Mouse (Mus musculus): ENCODE data around the gene Usp5. TPM values are rescaled to one million over a fixed set of nuclear protein-coding genes. Genes with fewer than 3 reads are reported as not detected.

The Usp5 gene
- total and polyA plus RNA-seq, 2 experiments from 2014 or later: 189 to 222 TPM

- H3K4me1 ChIP-seq (ENCODE audit: insufficient read depth, low read length): peaks cover 19% of the 10 kb centered on the region
- H3K9ac ChIP-seq (replicated peaks; ENCODE audit: low read length): no peak overlapping the region
- no peaks in the 10 kb centered on the region for H3K9me3 ChIP-seq (ENCODE audit: low read length)
- DNase-seq (ENCODE audit: low spot score) (no peak), ATAC-seq (no peak)
- no peak overlapping the region for H3K27ac ChIP-seq
- no peaks in the 10 kb centered on the region; the same call in 1 of the 2 replicates for H3K36me3 ChIP-seq (ENCODE audit: insufficient read depth, low read length)
- no peak for TF ChIP-seq CTCF (IDR thresholded peaks at IDR 0.05; ENCODE audit: low read depth)
- WGBS: 86% methylated on average over 7 of the region's 7 CpGs
- H3K27me3 ChIP-seq (ENCODE audit: insufficient read depth, low read length): no peaks in the 10 kb centered on the region
- no peak overlapping the region for H3K4me3 ChIP-seq (ENCODE audit: low read length)
- H3K4me2 ChIP-seq (ENCODE audit: low read depth, low read length): no peak overlapping the region
These were observed 63.3 kb downstream of the Usp5 start for GRCm38 (mm10) chr6:124765951-124766350.

Other genes starting within 250 kb of the Usp5 start
- gene C1s2, start 193.4 kb downstream of the Usp5 start, total RNA-seq (2014; rRNA removed): not detected in 2 replicates
- gene C1s2, start 193.4 kb downstream of the Usp5 start, polyA plus RNA-seq (2015; fragmentation: Nextera tagmentation; extraction: Ambion mirVana): 0.13 and 0.18 TPM in 2 replicates
- 32.0 and 48.5 TPM in 2 replicates for gene Lpcat3, start 166.5 kb downstream of the Usp5 start, total RNA-seq (2014; rRNA removed)
- 49.5 and 53.3 TPM in 2 replicates for gene Lpcat3, start 166.5 kb downstream of the Usp5 start, polyA plus RNA-seq (2015; fragmentation: Nextera tagmentation; extraction: Ambion mirVana)
- 75.8 and 102 TPM in 2 replicates for gene Emg1, start 117.3 kb downstream of the Usp5 start, total RNA-seq (2014; rRNA removed)
- 100 and 102 TPM in 2 replicates for gene Emg1, start 117.3 kb downstream of the Usp5 start, polyA plus RNA-seq (2015; fragmentation: Nextera tagmentation; extraction: Ambion mirVana)
- gene Phb2, start 117.1 kb downstream of the Usp5 start, total RNA-seq (2014; rRNA removed): 218 and 223 TPM in 2 replicates
- 267 and 270 TPM in 2 replicates for gene Phb2, start 117.1 kb downstream of the Usp5 start, polyA plus RNA-seq (2015; fragmentation: Nextera tagmentation; extraction: Ambion mirVana)
- gene Ptpn6, start 90.8 kb downstream of the Usp5 start, total RNA-seq (2014; rRNA removed): 3.8 and 3.9 TPM in 2 replicates
- gene Ptpn6, start 90.8 kb downstream of the Usp5 start, polyA plus RNA-seq (2015; fragmentation: Nextera tagmentation; extraction: Ambion mirVana): 4.3 and 4.8 TPM in 2 replicates
- gene Grcc10, start 88.1 kb downstream of the Usp5 start, total RNA-seq (2014; rRNA removed): 212 and 236 TPM in 2 replicates
- 643 and 649 TPM in 2 replicates for gene Grcc10, start 88.1 kb downstream of the Usp5 start, polyA plus RNA-seq (2015; fragmentation: Nextera tagmentation; extraction: Ambion mirVana)
- gene Gm45234, start 73.5 kb downstream of the Usp5 start, total RNA-seq (2014; rRNA removed): 0.26 TPM in 1 of 2 replicates, not detected in the other
- gene Gm45234, start 73.5 kb downstream of the Usp5 start, polyA plus RNA-seq (2015; fragmentation: Nextera tagmentation; extraction: Ambion mirVana): not detected in 2 replicates
- 19.1 and 23.7 TPM in 2 replicates for gene Atn1, start 73.0 kb downstream of the Usp5 start, total RNA-seq (2014; rRNA removed)
- gene Atn1, start 73.0 kb downstream of the Usp5 start, polyA plus RNA-seq (2015; fragmentation: Nextera tagmentation; extraction: Ambion mirVana): 19.9 and 21.3 TPM in 2 replicates
- gene Eno2, start 59.8 kb downstream of the Usp5 start, total RNA-seq (2014; rRNA removed): 281 and 357 TPM in 2 replicates
- 213 and 216 TPM in 2 replicates for gene Eno2, start 59.8 kb downstream of the Usp5 start, polyA plus RNA-seq (2015; fragmentation: Nextera tagmentation; extraction: Ambion mirVana)
- 6.7 and 9.2 TPM in 2 replicates for gene Lrrc23, start 49.8 kb downstream of the Usp5 start, total RNA-seq (2014; rRNA removed)
- gene Lrrc23, start 49.8 kb downstream of the Usp5 start, polyA plus RNA-seq (2015; fragmentation: Nextera tagmentation; extraction: Ambion mirVana): 5.4 and 8.7 TPM in 2 replicates
- 7.3 and 8.7 TPM in 2 replicates for gene Spsb2, start 20.8 kb downstream of the Usp5 start, total RNA-seq (2014; rRNA removed)
- gene Spsb2, start 20.8 kb downstream of the Usp5 start, polyA plus RNA-seq (2015; fragmentation: Nextera tagmentation; extraction: Ambion mirVana): 9.6 and 9.8 TPM in 2 replicates
- gene Tpi1, start 15.2 kb downstream of the Usp5 start, total RNA-seq (2014; rRNA removed): 506 and 525 TPM in 2 replicates
- gene Tpi1, start 15.2 kb downstream of the Usp5 start, polyA plus RNA-seq (2015; fragmentation: Nextera tagmentation; extraction: Ambion mirVana): 515 and 534 TPM in 2 replicates
- 34.7 and 39.9 TPM in 2 replicates for gene Cdca3, start 63 bp upstream of the Usp5 start, total RNA-seq (2014; rRNA removed)
- 40.9 and 47.3 TPM in 2 replicates for gene Cdca3, start 63 bp upstream of the Usp5 start, polyA plus RNA-seq (2015; fragmentation: Nextera tagmentation; extraction: Ambion mirVana)
- 0.68 and 0.72 TPM in 2 replicates for gene Gnb3, start 10.8 kb upstream of the Usp5 start, total RNA-seq (2014; rRNA removed)
- 1.6 and 2.2 TPM in 2 replicates for gene Gnb3, start 10.8 kb upstream of the Usp5 start, polyA plus RNA-seq (2015; fragmentation: Nextera tagmentation; extraction: Ambion mirVana)
- 71.3 and 79.5 TPM in 2 replicates for gene P3h3, start 28.3 kb upstream of the Usp5 start, total RNA-seq (2014; rRNA removed)
- gene P3h3, start 28.3 kb upstream of the Usp5 start, polyA plus RNA-seq (2015; fragmentation: Nextera tagmentation; extraction: Ambion mirVana): 11.3 and 12.0 TPM in 2 replicates
- 193 and 194 TPM in 2 replicates for gene Gpr162, start 34.5 kb upstream of the Usp5 start, total RNA-seq (2014; rRNA removed)
- gene Gpr162, start 34.5 kb upstream of the Usp5 start, polyA plus RNA-seq (2015; fragmentation: Nextera tagmentation; extraction: Ambion mirVana): 30.1 and 31.9 TPM in 2 replicates
- gene Cd4, start 58.7 kb upstream of the Usp5 start, total RNA-seq (2014; rRNA removed): 0.05 TPM in 1 of 2 replicates, not detected in the other
- 0.13 and 0.18 TPM in 2 replicates for gene Cd4, start 58.7 kb upstream of the Usp5 start, polyA plus RNA-seq (2015; fragmentation: Nextera tagmentation; extraction: Ambion mirVana)
- 1.8 and 2.2 TPM in 2 replicates for gene Lag3, start 82.2 kb upstream of the Usp5 start, total RNA-seq (2014; rRNA removed)
- 3.3 and 3.6 TPM in 2 replicates for gene Lag3, start 82.2 kb upstream of the Usp5 start, polyA plus RNA-seq (2015; fragmentation: Nextera tagmentation; extraction: Ambion mirVana)
- gene Ptms, start 90.6 kb upstream of the Usp5 start, total RNA-seq (2014; rRNA removed): 913 and 1,024 TPM in 2 replicates
- 767 and 773 TPM in 2 replicates for gene Ptms, start 90.6 kb upstream of the Usp5 start, polyA plus RNA-seq (2015; fragmentation: Nextera tagmentation; extraction: Ambion mirVana)
- 639 and 964 TPM in 2 replicates for gene Mlf2, start 101.9 kb upstream of the Usp5 start, total RNA-seq (2014; rRNA removed)
- gene Mlf2, start 101.9 kb upstream of the Usp5 start, polyA plus RNA-seq (2015; fragmentation: Nextera tagmentation; extraction: Ambion mirVana): 618 and 628 TPM in 2 replicates
- gene Cops7a, start 136.1 kb upstream of the Usp5 start, total RNA-seq (2014; rRNA removed): 113 and 146 TPM in 2 replicates
- 97.1 and 101 TPM in 2 replicates for gene Cops7a, start 136.1 kb upstream of the Usp5 start, polyA plus RNA-seq (2015; fragmentation: Nextera tagmentation; extraction: Ambion mirVana)
- 24.1 and 32.9 TPM in 2 replicates for gene Pianp, start 167.2 kb upstream of the Usp5 start, total RNA-seq (2014; rRNA removed)
- gene Pianp, start 167.2 kb upstream of the Usp5 start, polyA plus RNA-seq (2015; fragmentation: Nextera tagmentation; extraction: Ambion mirVana): 58.9 and 65.4 TPM in 2 replicates
- gene Zfp384, start 179.7 kb upstream of the Usp5 start, total RNA-seq (2014; rRNA removed): 37.3 and 38.6 TPM in 2 replicates
- gene Zfp384, start 179.7 kb upstream of the Usp5 start, polyA plus RNA-seq (2015; fragmentation: Nextera tagmentation; extraction: Ambion mirVana): 10.3 and 11.6 TPM in 2 replicates
- 60.7 and 78.3 TPM in 2 replicates for gene Ing4, start 210.3 kb upstream of the Usp5 start, total RNA-seq (2014; rRNA removed)
- 97.6 and 102 TPM in 2 replicates for gene Ing4, start 210.3 kb upstream of the Usp5 start, polyA plus RNA-seq (2015; fragmentation: Nextera tagmentation; extraction: Ambion mirVana)
- 10.5 and 17.3 TPM in 2 replicates for gene Acrbp, start 220.2 kb upstream of the Usp5 start, total RNA-seq (2014; rRNA removed)
- gene Acrbp, start 220.2 kb upstream of the Usp5 start, polyA plus RNA-seq (2015; fragmentation: Nextera tagmentation; extraction: Ambion mirVana): 12.2 and 17.5 TPM in 2 replicates
- gene Lpar5, start 238.4 kb upstream of the Usp5 start, total RNA-seq (2014; rRNA removed): 0.75 and 1.8 TPM in 2 replicates
- 0.68 and 0.88 TPM in 2 replicates for gene Lpar5, start 238.4 kb upstream of the Usp5 start, polyA plus RNA-seq (2015; fragmentation: Nextera tagmentation; extraction: Ambion mirVana)